Mouse (Mus musculus): ENCODE results near the gene Ccnl2. TPM values are rescaled to one million over a fixed set of nuclear protein-coding genes. Genes with fewer than 3 reads are reported as not detected.

Ccnl2 gene
- 62.9 and 68.8 TPM in 2 replicates for polyA plus RNA-seq (2015; fragmentation: Nextera tagmentation; extraction: Ambion mirVana)

DNA sequence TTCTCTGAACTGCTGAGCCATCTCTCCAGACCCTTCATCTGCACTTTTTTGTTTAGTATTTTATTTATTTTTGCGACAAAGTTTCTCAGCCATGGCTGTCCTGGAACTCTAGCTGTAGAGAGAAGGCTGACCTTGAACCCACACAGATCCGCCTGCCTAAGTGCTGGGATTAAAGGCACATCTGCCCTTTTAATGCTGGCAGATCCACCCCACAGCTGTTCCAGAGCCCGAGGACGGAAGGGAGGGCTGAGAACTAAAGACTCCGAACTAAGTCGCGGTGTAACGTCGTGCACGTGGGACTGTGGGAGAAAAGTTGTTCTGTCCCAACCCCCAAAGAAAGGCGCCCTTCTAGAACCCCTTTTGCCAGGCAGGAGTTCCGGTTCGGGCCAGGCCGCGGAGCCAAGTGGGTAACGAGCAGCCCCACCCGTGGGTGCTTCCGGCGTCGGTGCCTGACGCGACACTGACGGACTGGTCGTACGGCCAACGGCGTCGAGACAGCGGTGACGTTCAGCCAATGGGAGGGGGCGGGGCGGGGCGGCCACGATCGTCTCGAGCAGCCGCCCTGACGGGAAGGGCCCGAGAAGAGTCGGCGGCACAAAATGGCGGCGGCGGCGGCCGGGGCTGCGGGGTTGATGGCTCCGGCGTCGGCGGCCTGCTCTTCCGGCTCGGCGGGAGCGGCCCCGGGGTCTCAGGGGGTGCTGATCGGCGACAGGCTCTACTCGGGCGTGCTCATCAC is at the start of gene Ccnl2:
Gene Ccnl2 (plus strand): TSS at position 561 of the 736 bp plus-strand sequence.
- DNase-seq (peak; percentile 91), ATAC-seq (ENCODE audit: low read depth) (peak; percentile 99)
- H3K27ac ChIP-seq = peak within 1 kb of the TSS; percentile 90
- H3K4me2 ChIP-seq = peak within 1 kb of the TSS; percentile 82
- no peaks in the 10 kb centered on the region for H3K27me3 ChIP-seq
- H3K4me1 ChIP-seq (replicated peaks) = peaks cover 36% of the 10 kb centered on the region
- H3K9ac ChIP-seq = peak within 1 kb of the TSS; percentile 99
- no peaks in the 10 kb centered on the region for H3K9me3 ChIP-seq (replicated peaks)
- H3K36me3 ChIP-seq = peaks cover 76% of the 10 kb centered on the region
- 1% methylated on average over 60 of the region's 60 CpGs for WGBS (ENCODE audit: insufficient replicate concordance)
- peak within 1 kb of the TSS; percentile 99 for H3K4me3 ChIP-seq (replicated peaks)

DNA sequence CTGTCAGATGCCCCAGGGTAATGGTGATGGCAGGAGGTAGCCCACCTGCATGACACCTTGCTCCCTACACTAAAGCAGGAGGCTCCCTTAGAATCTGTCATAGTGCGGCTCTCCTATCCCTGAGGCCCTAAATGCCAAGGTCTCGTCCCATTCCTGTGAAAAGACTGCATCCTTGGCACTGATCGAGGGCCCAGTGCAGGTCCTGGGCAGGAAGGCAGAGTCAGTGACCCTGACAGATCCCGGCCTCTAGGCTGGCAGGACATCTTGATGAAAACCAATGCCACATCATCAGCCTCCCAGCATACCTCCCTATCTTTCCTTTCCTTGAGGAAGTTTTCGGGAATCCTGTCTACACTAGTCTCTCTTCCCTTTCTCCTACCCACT is 42.8 kb upstream of the Ccnl2 start:
- Histone ChIP-seq H3K4me2 (peak overlapping the region; percentile 86), H3K36me3 (no peaks in the 10 kb centered on the region), H3K4me3 (replicated peaks) (peak overlapping the region; percentile 66), H3K4me1 (replicated peaks) (peaks cover 27% of the 10 kb centered on the region), H3K27me3 (peaks cover 38% of the 10 kb centered on the region), H3K9me3 (replicated peaks) (no peaks in the 10 kb centered on the region), H3K27ac (no peak overlapping the region), H3K9ac (peak overlapping the region; percentile 82)
- WGBS (ENCODE audit: insufficient replicate concordance) = 53% methylated on average over 5 of the region's 5 CpGs
- DNase-seq (no peak), ATAC-seq (ENCODE audit: low read depth) (no peak)

DNA sequence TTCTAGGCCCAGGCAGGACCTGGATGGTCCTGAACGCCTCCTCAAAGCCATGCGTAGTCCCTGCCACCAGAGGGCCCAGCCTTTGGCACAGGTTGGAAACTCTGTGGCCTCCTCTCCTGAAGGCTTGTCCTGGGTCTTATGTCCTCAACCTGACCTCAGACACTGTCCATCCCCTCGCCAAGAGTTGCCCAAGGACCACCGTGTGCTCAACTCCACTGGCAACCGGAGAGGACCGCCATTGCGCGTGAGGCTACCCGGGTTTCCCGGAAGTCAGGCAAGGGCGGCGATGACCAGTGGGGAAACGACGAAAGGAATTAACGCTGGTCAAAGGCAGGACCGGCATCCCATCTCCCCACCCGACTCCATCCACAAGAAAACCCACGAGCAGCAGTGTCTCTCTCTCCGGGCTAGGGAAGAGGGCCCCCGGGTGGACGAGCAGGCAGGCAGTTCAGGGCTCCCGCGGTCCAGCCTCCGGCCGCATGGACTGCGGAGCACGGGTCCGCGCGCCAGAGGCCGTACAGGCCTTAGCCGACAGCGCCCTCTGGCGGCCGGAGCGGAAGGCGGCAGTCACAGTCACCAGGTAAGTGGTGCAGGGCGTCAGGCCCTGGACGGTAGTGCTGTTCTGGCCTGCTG is 42.3 kb upstream of the Ccnl2 start:
- no peaks in the 10 kb centered on the region for H3K36me3 ChIP-seq
- H3K4me3 ChIP-seq (replicated peaks) = peak overlapping the region; percentile 66
- H3K4me1 ChIP-seq (replicated peaks) = peaks cover 32% of the 10 kb centered on the region
- peaks cover 44% of the 10 kb centered on the region for H3K27me3 ChIP-seq
- peak overlapping the region; percentile 82 for H3K9ac ChIP-seq
- under 1% methylated on average over 39 of the region's 39 CpGs for WGBS (ENCODE audit: insufficient replicate concordance)
- peak overlapping the region; percentile 43; the same call in 1 of the 2 replicates for H3K27ac ChIP-seq
- H3K9me3 ChIP-seq (replicated peaks) = no peaks in the 10 kb centered on the region
- ATAC-seq (ENCODE audit: low read depth) (peak; percentile 86), DNase-seq (peak; percentile 82)
- peak overlapping the region; percentile 86 for H3K4me2 ChIP-seq

DNA sequence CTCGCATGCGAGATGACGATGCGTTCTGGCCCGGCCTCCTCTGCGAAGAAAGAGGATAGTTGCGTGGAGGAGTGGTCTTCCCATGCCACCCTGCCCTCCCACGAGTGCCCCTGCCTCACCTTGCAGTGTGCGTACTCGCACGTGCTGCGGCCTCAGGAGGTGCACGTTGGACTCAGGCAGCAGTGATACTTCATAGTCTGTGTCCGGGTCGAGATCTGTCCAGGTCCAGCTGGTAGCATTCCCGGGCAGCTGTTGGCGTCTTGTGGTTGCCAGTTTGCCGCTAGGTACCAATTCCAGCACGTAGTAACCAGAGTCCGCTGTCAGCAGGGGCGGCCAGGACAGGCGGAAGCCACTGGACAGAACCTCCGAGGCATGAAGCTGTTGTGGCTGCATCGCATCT is 41.7 kb upstream of the Ccnl2 start:
- WGBS (ENCODE audit: insufficient replicate concordance) = 51% methylated on average over 24 of the region's 24 CpGs
- Histone ChIP-seq H3K9me3 (replicated peaks) (no peaks in the 10 kb centered on the region), H3K36me3 (no peaks in the 10 kb centered on the region), H3K27me3 (peaks cover 50% of the 10 kb centered on the region), H3K9ac (peak overlapping the region; percentile 82), H3K4me3 (replicated peaks) (peak overlapping the region; percentile 66), H3K4me2 (peak overlapping the region; percentile 86), H3K27ac (no peak overlapping the region), H3K4me1 (replicated peaks) (peaks cover 37% of the 10 kb centered on the region)
- ATAC-seq (ENCODE audit: low read depth) (no peak), DNase-seq (no peak)

DNA sequence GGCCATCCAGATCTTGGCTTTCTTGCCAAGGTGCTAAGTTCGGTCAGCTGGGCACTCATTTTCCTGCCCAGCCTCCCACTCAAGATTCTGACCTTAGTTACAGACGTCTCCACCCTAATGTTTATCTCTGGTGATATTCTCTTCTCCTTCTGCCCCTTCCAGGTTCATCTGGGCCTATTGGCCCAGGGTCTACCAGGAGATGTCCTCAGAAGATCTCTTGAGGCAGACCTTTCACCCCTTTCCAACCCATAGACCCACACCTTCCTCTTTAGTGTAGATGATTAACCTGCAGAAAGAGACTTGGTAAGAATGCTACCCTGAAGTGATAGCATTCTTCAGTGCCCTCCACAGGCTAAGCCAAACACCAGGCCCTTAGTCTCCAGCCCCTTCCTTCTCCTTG is 40.6 kb upstream of the Ccnl2 start:
- H3K4me2 ChIP-seq = no peak overlapping the region
- 60% methylated on average over 2 of the region's 2 CpGs for WGBS (ENCODE audit: insufficient replicate concordance)

DNA sequence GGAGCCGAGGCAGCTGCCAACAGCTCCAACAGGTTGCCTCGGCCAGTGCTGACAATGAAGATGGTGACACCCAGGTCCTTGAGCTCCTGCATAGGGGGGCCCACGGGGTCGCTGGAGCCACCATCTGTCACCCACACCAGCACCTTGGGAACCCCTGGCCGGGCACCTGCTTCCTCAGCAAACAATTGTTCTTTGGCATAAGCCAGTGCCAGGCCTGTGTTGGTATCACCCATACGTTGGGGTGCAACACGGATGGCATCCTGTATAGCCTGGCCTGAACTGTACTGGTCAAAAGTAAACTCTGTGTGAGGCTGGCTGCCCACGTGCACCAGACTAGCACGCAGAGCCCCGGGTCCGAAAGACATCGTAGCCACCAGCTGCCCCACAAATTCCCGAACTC is 39.5 kb upstream of the Ccnl2 start:
- Histone ChIP-seq H3K9me3 (replicated peaks) (no peaks in the 10 kb centered on the region), H3K4me2 (no peak overlapping the region), H3K4me1 (replicated peaks) (peaks cover 52% of the 10 kb centered on the region), H3K27me3 (peaks cover 64% of the 10 kb centered on the region), H3K27ac (no peak overlapping the region), H3K9ac (no peak overlapping the region), H3K36me3 (no peaks in the 10 kb centered on the region), H3K4me3 (replicated peaks) (no peak overlapping the region)
- WGBS (ENCODE audit: insufficient replicate concordance) = 73% methylated on average over 13 of the region's 13 CpGs
- no peak for ATAC-seq (ENCODE audit: low read depth)
- no peak for DNase-seq

More for the DNA sequence above, 40.6 kb upstream of the Ccnl2 start:
- Histone ChIP-seq H3K36me3 (no peaks in the 10 kb centered on the region), H3K4me1 (replicated peaks) (peaks cover 41% of the 10 kb centered on the region), H3K9ac (no peak overlapping the region), H3K27me3 (peaks cover 60% of the 10 kb centered on the region), H3K27ac (no peak overlapping the region), H3K9me3 (replicated peaks) (no peaks in the 10 kb centered on the region), H3K4me3 (replicated peaks) (no peak overlapping the region)
- ATAC-seq (ENCODE audit: low read depth) = no peak
- no peak for DNase-seq

DNA sequence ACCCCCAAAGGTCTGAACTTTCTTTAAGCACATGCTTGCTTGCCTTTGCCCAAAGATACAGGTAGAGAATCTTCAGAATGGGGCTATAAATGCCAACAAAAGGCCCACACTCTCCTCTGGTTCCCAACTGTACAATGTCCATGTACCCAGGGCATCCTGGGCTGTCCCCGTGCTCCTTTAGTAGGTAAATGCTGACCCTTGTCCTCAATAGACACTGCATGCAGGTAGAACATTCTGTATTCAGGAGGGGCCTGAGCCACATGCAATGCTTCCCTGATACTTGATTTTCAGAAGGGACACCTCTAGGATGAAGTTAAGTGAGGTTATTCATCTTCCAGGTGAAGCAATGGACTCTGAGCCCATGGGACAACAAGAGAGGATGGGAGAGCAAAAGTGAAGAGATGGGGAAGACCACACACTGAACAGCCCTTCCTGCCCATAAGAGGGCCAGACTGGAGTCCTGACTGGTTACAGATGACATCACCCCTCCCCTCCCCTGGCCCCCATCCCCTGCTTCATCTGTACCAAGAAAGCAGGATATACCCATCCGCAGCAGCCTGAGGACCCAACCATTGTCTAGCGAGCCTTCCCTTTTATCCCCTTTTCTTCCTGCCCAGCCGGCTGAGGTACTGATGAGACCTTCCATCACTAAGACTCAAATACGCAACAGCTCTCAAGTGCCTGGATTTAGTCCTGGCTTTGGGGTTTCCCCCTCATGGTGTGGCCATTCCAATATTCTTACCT is 38.8 kb upstream of the Ccnl2 start:
- Histone ChIP-seq H3K9me3 (replicated peaks) (no peaks in the 10 kb centered on the region), H3K4me3 (replicated peaks) (no peak overlapping the region), H3K9ac (no peak overlapping the region), H3K27me3 (peaks cover 64% of the 10 kb centered on the region), H3K4me2 (peak overlapping the region; percentile 67), H3K27ac (no peak overlapping the region), H3K36me3 (no peaks in the 10 kb centered on the region), H3K4me1 (replicated peaks) (peaks cover 54% of the 10 kb centered on the region)
- ATAC-seq (ENCODE audit: low read depth) (no peak), DNase-seq (no peak)
- WGBS (ENCODE audit: insufficient replicate concordance) = 25% methylated on average over 5 of the region's 5 CpGs

DNA sequence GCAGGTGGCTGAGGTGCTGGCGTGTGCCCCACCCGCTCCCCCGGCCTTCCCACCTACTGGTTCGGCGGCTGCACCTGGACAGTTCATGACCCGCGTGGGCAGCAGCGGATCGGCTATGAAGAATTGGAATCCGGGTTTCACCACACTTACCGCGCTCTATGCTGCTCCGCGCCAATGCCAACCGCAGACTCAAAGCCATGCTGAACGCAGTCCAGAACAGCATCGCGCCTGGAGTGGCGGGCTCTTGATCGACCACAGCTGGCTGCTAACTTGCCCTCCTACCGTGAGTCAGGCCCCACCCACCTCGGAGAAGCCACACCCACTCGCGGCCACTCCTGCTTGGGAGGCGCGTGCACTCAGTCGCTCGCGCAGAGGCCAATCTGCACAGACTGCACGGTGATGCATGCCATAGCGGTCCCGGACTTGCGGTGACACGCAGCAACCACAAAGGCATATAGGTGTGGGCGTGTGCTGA is 38.0 kb upstream of the Ccnl2 start, which contains the start of gene Vwa1:
Gene Vwa1 (minus strand): TSS at position 419 of the 475 bp plus-strand sequence.
- no peak within 1 kb of the TSS for H3K9ac ChIP-seq
- no peak within 1 kb of the TSS for H3K27ac ChIP-seq
- H3K4me1 ChIP-seq (replicated peaks) = peaks cover 51% of the 10 kb centered on the region
- peak; percentile 82 for DNase-seq
- peak within 1 kb of the TSS; percentile 40 for H3K4me3 ChIP-seq (replicated peaks)
- peak; percentile 71 for ATAC-seq (ENCODE audit: low read depth)
- no peaks in the 10 kb centered on the region for H3K36me3 ChIP-seq
- H3K4me2 ChIP-seq = peak within 1 kb of the TSS; percentile 67
- H3K27me3 ChIP-seq = peaks cover 64% of the 10 kb centered on the region
- WGBS (ENCODE audit: insufficient replicate concordance) = 1% methylated on average over 35 of the region's 35 CpGs
- no peaks in the 10 kb centered on the region for H3K9me3 ChIP-seq (replicated peaks)

DNA sequence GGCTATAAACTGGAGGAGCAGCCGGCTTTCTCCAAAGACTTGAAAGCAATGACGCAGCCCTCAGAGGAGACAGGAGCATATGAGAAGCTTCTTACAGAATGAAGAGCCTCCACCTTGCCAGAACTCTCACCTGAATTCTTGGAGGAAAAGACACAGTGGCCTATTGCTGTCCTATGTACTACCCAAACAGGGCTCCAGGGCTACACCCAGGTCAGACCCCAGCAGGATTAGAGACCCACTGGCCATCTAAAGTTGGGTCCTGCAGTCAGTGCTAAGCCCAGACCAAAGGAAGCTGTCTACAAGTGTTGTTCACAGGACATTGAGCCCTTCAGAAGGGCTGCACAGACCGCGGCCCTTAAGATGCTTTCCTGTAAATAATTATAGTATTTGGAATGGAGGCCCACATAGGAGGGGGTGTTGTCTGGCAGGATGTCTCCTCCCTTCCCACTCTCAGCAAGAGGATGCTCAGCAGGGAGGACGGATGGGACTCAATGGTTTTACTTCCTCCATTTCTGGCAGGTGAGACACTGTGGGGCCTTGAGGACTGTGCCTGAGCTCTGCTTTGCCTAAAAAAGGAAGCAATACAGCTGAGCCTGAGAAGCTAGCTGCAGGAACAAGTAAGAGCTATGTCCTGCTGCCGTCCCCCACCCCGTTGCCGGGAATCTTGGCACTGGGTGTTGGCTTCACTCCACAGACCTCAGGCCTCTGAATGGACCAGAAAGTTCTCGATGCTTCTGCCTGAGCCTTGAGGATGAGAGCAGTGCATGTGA is 37.1 kb upstream of the Ccnl2 start:
- Histone ChIP-seq H3K4me2 (peak overlapping the region; percentile 67), H3K9me3 (replicated peaks) (no peaks in the 10 kb centered on the region), H3K27ac (no peak overlapping the region), H3K4me1 (replicated peaks) (peaks cover 42% of the 10 kb centered on the region), H3K27me3 (peaks cover 71% of the 10 kb centered on the region), H3K36me3 (no peaks in the 10 kb centered on the region), H3K9ac (no peak overlapping the region), H3K4me3 (replicated peaks) (no peak overlapping the region)
- no peak for ATAC-seq (ENCODE audit: low read depth)
- DNase-seq = no peak
- WGBS (ENCODE audit: insufficient replicate concordance) = 41% methylated on average over 9 of the region's 9 CpGs

DNA sequence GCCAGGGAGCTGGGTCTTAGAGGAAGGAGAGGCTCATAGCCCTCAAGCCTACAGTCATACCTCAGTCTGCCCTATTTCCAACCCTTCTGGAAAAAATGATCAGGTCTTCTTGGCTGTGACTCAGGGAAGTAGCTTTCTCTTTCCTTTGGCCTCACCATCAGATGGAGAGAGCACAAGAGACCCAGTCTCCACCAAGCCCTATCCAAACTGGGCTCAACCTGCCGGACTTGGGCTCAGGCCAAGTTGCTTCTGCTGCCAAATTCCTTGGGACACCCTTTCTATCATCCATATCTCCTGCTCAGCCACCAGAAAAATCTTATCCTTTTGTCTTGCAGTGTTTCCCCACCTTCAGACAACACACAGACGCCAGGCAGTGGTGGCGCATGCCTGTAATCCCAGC is 36.4 kb upstream of the Ccnl2 start:
- Histone ChIP-seq H3K27ac (no peak overlapping the region), H3K4me2 (no peak overlapping the region), H3K4me3 (replicated peaks) (no peak overlapping the region), H3K4me1 (replicated peaks) (peaks cover 38% of the 10 kb centered on the region), H3K9me3 (replicated peaks) (no peaks in the 10 kb centered on the region), H3K36me3 (no peaks in the 10 kb centered on the region), H3K9ac (no peak overlapping the region), H3K27me3 (peaks cover 72% of the 10 kb centered on the region)
- no peak for DNase-seq
- WGBS (ENCODE audit: insufficient replicate concordance) = 77% methylated on average over 3 of the region's 3 CpGs
- ATAC-seq (ENCODE audit: low read depth) = no peak

All from liver, embryonic 13.5 days (tissue).